Mouse (Mus musculus) c-Kit-positive CD71-positive TER-119-positive erythroid progenitor cells, embryonic 14.5 days (primary cell): ENCODE data around the gene Vps45.
A peak's percentile ranks its signal among the peaks of the same experiment; 100 is the strongest.
"Not testable (repeated sequence)": the region's sequence is repeated elsewhere in the genome, so short reads cannot be mapped to it uniquely, and the experiment has no call there.

Source experiments
- DNase-seq: peaks from one replicate; pipeline ENCODE4 v3.0.0-alpha.2; 2013; ENCODE audit warnings: low spot score

Vps45 gene

GRCm38 (mm10) chr3:96078066-96078465 is 19.8 kb upstream of the Vps45 start:
- DNase-seq = no peak

- DNase-seq = no peak
These were observed 14.7 kb upstream of the Vps45 start for GRCm38 (mm10) chr3:96072921-96073486.

DNA sequence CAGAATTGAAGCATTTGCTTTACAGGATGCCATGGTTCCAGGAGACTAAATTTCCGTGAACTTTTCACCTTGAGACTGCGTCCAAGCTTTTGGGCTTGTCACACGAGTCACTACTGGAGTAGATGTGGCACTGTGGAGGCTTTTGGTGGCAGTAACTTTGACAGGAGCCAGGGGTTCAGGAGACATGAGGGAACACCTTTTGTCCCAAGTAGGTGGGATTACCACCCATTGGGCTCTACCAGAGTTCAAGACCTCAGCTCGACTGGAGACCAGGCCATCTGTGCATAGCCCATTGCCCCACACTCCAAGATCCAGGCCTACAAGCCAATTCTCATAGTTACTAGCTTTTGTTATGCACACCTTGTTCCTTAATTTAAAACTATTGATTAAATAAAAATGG is 12.0 kb upstream of the Vps45 start:
- no peak for DNase-seq

DNA sequence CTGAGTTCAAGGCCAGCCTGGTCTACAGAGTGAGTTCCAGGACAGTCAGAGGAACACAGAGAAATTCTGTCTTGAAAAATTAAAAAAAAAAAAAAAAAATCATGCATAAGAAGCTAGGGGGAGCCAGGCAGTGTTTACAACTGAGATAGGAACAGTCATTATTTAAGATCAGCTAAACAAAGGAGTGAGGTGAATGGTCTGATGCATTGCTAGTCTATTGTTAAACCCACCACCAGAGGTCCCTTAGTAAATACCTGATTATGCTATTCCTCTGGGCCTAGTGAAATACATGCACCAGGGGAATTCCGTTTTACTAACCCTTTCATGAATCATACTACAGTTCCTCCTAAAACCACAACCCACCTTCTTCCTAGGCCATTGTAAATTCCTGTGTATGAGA is 11.3 kb upstream of the Vps45 start:
- no peak for DNase-seq

- no peak for DNase-seq
These were observed 10.8 kb upstream of the Vps45 start for GRCm38 (mm10) chr3:96069046-96069445.

GRCm38 (mm10) chr3:96066741-96067140 is 8.5 kb upstream of the Vps45 start:
- no peak for DNase-seq

DNA sequence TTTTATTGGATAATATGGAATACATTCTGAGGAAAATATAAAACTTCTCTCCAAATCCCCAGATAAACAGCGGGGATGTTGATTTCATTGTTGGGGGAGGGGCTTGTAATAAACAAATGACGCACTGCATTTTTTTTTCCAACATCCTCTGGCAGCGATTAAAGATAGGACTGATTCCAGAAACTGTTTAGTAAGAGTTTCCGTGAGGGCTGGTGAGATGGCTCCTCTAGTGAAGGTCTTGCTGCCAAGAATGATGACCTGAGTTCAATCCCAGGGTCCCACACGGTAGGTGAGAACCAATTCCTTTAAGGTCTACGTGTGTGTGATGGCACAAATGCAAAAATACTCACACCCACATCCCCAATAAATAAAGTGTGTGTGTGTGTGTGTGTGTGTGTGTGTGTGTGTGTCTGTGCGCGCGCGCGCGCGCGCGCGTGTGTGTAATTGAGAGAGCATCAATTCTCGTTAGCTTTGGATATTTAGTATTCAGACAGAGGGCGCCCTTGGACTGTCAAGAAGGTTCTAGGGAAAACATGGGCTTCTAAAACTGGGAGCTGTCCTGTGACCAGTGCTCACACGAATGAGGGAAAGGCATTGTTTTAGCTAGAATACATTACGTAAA is 7.6 kb upstream of the Vps45 start:
- peak; percentile 63 for DNase-seq

DNA sequence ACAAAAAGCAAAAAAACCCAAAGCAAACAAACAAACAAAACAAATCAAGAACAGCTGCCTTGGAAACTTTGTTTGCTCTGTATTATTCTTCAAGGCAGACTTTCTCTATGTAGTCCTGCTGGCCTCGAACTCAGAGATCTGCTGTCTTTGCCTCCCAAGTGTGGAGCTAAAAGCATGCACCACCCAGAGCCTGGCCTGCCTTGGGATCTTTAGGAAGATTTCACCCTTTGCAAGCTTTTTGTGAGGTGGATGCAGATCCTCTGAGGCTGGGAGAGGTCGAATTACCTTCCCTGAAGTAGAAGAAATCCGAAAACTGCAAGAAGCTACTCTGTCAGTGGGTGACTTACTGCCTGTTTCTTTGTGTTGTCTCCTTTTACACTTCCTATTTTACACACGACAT is 6.9 kb upstream of the Vps45 start:
- no peak for DNase-seq

GRCm38 (mm10) chr3:96064217-96064616 is 6.0 kb upstream of the Vps45 start:
- DNase-seq = no peak

DNA sequence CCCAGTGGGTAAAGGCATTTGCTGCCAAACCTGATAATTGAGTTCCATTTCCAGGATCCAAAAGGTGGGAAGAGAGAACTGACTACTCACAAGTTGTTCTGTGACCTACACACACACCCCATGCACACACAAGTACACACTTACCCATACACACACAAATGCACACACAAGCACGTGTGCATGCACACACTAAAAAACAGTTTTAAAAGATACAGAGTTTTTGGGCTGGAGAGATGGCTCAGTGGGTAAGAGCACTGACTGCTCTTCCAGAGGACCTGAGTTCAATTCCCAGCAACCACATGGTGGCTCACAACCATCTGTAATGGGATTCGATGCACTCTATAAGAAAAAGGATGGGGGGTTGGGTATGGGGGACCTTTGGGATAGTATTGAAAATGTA is 5.0 kb upstream of the Vps45 start:
- DNase-seq = no peak

DNA sequence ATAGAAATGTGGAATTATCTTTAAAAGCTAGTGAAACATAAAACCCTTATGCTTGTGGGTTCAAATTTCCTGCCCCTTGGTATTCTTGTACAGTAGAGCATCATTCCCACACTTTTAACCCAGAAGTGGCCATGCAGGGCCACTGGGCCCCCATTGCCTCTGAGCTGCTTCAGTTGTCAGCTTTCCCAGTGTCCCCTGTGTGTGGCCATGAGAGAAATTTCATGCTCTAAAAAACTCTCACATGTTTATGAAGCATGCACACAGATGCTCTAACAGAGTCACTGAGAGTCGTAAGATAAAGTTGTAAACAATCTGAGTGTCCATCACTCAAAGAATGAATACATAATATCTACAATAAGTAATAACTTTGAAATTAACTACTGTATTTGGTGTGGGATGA is 1.9 kb upstream of the Vps45 start:
- no peak for DNase-seq

- peak; percentile 87 for DNase-seq
These were observed 490 bp downstream of the Vps45 start for GRCm38 (mm10) chr3:96057747-96058204.

- no peak for DNase-seq
These were observed 2.2 kb downstream of the Vps45 start for GRCm38 (mm10) chr3:96056031-96056430.

GRCm38 (mm10) chr3:96055294-96055693 is 3.0 kb downstream of the Vps45 start:
- DNase-seq = no peak

- peak; percentile 53 for DNase-seq
These were observed 6.4 kb downstream of the Vps45 start for GRCm38 (mm10) chr3:96051839-96052238.

DNA sequence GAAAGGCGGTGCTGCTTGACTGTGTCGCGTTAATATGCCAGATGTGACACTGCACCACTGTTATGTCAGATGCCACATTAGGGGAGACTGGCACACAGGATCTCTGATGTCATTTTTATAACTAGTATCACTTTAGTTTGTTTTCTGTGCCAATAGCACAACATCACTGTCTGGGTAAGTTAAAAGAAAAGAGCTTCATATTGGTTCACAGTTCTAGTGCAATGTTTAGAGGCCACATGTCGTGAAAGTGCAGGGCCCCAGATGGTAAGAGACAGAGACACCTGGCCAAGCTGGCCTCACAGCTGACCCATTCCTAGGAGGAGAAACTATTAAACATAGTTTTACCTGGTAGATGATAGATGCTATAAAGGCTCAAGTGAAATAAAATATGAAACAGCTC is 7.1 kb downstream of the Vps45 start:
- DNase-seq = no peak

- DNase-seq = no peak
These were observed 7.5 kb downstream of the Vps45 start for GRCm38 (mm10) chr3:96050779-96051178.

DNA sequence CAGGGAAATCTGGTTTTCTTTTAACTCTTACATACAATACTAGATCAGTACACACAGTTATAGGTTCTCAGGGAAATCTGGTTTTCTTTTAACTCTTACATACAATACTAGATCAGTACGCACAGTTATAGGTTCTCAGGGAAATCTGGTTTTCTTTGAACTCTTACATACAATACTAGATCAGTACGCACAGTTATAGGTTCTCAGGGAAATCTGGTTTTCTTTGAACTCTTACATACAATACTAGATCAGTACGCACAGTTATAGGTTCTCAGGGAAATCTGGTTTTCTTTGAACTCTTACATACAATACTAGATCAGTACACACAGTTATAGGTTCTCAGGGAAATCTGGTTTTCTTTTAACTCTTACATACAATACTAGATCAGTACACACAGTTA is 13.7 kb downstream of the Vps45 start:
- not testable (repeated sequence) for DNase-seq

- DNase-seq = no peak
These were observed 15.2 kb downstream of the Vps45 start for GRCm38 (mm10) chr3:96043104-96043503.

GRCm38 (mm10) chr3:96041079-96041478 is 17.2 kb downstream of the Vps45 start:
- no peak for DNase-seq

- DNase-seq = no peak
These were observed 17.6 kb downstream of the Vps45 start for GRCm38 (mm10) chr3:96040663-96041006.

GRCm38 (mm10) chr3:96039857-96040662 is 18.2 kb downstream of the Vps45 start:
- no peak for DNase-seq

DNA sequence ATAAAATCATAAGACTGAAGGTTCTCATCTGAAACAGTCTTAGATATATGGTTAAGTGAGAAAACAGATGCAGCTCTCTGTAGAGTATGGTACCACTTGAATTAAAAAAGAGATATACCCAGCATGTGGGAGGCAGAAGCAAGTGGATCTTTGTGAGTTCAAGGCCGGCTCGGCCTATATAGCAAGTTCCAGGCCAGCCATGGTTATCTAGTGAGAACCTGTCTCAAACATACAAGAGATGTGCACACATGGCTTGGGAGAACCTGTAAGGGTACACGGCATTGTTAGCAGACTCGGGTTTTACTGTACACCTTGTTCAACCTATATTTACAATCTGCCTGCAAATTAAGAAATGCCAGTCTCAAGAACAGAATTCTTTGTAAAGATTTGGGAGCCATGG is 19.4 kb downstream of the Vps45 start:
- DNase-seq = no peak
